Mouse (Mus musculus): ENCODE results near the gene Syp.

Syp gene

DNA sequence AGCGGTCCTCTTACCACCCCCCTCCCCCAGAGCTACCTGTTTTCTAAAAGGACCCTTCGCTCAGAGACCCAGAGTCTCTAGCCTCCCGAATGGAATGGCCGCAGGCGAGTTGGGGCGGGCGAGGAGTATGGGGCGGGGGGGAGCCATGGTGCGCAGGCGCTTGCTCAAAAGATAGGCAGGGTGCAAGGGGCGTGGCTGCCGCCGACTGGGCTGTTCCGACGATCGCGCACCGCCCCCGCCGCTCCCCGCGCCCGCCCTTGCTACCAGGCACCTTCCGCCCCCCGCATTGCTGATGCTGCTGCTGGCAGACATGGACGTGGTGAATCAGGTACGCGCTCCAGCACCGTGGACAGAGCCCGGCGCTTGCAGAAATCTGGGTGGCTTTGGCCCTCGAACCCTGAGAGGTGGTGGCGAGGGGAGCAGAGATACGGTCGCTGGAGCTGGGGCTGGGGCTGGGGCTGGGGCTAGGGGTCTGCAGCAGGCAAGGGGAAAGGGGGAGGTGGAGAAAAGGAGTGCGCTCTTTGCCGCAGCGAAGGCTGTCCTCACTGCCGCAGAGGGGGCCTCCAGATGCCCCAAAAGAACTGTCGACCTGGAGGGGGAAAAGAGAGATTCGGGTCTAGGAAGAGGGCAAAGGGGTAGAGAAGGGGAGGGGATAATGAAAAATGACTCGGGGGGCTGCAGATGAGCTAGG, at the start of gene Syp:
TSS of gene Syp (plus strand) at position 71 of the 691 bp plus-strand sequence.
- DNase-seq (ENCODE audit: low spot score in 2 of 2): peak; percentile 44 to 52

DNA sequence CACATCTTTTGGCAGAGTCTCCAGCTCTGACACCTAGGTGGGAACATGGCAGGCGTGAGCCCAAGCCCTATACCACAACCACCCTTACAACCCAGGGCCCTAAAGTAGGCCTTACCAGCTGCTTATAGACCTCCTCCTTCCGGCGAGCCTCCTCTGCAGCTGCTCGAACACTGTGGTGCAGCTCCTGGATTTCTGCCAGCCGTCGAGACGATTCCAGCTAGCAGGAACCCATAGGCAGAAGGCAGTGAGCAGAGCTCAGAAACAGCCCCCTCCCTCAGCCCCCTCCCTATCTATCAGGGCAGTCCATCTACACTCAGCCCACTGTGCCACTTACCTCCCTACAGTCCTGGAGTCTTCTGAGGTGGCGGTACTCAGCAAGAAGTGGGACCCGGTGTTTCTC, 42.9 kb upstream of the Syp start:
- DNase-seq (ENCODE audit: low spot score in 2 of 2): no peak

DNA sequence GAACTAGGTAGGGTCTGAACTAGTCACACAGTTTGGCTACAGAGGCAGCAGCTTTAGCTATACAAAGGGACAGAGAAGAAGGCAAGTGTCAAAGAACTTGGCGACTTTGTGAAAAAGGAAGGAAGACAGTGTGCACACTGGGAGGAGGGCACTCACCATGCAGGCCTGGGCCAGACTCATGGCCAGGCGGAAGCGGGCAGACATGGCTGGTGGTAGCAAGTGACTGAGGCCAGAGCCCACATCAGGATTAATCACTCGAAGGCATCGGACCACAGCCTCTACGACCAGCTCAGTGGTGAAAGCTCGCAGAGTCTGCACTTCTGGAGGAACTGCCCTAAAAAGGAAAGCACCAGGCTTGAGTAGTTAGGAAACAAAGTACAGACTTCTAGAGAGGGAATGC, 34.3 kb upstream of the Syp start:
- no peak for DNase-seq (ENCODE audit: low spot score in 2 of 2)

DNA sequence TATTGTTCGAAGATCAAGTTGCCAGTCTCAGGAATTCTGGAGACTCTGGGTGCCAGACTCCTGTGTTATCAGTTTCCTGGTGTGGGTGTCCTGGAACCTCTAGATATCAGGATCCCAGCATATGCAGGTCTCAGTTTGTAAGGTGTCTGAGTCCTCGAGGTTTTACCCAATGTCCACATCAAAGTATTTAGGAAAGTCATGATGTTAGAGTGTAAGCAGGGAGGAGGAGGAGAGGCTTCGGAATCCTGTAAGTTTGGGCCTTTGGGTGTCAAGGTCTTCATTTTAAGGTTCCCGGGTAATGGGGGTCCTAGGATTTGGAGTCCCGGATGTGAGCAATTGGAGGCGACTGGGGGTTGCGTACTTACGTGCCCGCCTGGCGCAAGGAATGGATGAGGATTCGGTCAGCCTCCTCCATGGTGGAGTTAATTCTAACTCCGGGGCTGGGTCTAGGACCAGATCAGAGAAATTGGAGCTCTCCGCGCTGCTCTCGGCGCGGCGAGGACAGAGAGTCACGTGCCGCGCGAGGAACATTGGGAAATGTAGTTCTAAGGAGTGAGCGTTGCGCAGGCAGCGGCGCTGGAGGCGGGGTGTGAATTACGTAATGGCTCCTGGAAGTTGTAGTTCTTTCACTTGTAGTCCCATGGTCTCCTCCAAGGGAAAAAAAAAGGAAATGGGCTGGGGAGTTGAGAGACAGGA, 33.2 kb upstream of the Syp start, which contains the start of gene Ccdc22:
TSS of gene Ccdc22 (minus strand) at position 639 of the 696 bp plus-strand sequence.
- DNase-seq (ENCODE audit: low spot score in 2 of 2): peak; percentile 72 to 82

DNA sequence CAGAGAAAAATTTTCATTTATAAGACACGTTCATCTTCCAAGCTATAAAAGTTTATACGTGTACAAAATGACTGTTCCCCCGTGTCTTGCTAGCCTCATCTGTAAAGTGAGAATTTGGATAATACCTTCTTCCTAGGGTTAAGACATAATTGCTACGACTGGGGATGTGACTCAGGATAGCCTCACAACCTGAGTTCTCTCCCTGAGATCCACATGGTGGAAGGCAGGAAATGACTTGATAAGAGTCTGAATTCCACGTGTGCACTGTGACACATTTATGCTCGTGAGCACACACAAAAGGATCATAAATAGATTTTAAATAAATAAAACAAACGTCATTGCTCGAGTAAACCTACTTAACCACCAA, 32.7 kb upstream of the Syp start:
- no peak for DNase-seq (ENCODE audit: low spot score in 2 of 2)

DNA sequence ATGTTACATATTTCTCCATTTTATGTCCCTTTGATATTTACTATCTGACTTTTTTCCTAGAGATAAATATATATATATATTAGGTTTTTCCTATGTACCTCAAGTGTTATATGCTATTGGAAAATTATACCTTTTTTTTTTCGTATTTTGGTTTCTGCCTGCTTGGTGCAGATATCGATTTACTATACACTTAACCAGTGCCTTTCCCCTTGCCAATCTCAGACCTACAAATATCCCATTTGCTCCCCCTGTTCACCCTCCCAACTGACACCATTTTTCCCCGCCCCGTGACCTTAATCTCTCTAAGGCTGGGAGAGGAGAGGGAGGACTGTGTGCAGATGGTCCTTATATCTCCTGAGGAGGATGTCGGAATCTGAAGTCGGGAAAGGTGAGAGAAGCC, 31.5 kb upstream of the Syp start, which contains the start of gene Cacna1f:
TSS of gene Cacna1f (plus strand) at position 301 of the 400 bp plus-strand sequence.
- no peak for DNase-seq (ENCODE audit: low spot score in 2 of 2)

DNA sequence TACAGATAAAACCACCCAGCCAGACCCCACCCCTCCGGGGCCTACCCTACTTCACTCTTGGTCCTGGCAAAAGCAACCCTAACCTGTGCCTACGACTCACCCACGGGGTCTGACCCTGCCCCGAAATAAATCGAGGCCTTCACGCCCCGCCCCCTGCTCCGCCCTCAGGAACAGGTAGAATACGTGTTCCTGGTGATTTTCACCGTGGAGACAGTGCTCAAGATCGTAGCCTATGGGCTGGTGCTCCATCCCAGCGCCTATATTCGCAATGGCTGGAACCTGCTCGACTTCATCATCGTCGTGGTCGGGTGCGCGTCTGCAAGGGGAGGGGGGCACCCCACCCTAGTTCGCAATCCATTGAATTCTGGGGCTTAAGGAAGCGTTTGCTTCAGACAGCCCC, 28.2 kb upstream of the Syp start:
- DNase-seq (ENCODE audit: low spot score in 2 of 2): no peak

DNA sequence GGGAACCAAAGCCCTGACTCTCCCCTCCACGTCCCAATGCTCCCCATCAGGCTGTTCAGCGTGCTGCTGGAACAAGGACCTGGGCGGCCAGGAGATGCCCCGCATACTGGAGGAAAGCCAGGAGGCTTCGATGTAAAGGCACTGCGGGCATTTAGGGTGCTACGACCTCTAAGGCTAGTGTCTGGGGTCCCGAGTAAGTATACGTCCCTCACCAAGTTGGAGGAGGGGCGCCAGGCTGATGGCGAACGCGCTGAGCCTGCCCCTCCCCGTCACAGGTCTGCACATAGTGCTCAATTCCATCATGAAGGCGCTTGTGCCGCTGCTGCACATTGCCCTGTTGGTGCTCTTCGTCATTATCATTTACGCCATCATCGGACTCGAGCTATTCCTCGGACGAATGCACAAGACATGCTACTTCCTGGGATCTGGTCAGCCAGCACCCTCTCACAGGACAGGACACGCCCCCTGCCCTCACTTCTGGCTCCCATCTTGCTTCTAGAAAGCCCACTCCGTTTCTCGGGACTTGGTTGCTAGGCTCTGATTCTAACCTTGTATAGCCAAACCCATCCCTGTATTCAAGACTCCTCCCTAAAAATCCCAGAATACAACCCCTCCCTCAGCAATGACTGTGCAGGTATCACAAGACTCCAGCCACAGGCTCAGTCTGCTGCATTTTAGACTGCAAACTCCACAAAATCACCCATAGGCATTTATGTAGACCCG, 27.6 kb upstream of the Syp start:
- no peak for DNase-seq (ENCODE audit: low spot score in 2 of 2)

DNA sequence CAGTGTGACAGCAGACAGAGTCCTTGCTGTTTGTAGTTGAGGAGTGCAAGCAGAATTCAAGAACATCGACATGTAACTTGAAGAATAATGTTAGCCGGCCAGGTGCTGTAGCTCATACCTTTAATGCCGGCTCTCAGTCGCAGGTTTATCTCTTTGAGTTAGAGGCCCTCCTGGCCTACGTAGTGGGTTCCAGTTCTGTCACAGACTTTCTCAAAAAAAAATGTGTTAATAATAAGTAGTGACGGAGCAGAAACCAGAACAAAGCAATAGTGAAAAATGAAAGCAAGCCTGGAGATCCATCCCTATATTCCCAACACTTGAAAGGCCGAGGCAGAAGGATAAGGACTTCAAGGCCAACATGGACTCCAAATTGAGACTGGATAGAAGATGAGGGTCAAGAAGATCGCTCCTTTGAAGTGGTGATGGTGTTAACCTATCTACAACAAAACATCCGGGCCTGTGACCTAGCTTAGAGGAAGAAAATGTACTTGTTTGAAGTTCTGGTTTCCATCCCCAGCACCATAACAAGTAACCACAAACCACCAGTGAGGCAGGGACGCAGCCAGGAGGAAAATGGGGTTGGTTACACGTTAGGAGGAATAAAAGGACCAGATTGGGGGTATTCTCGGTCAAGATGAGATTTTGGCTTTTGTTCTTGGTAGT, 20.3 kb upstream of the Syp start:
- no peak for DNase-seq (ENCODE audit: low spot score in 2 of 2)

DNA sequence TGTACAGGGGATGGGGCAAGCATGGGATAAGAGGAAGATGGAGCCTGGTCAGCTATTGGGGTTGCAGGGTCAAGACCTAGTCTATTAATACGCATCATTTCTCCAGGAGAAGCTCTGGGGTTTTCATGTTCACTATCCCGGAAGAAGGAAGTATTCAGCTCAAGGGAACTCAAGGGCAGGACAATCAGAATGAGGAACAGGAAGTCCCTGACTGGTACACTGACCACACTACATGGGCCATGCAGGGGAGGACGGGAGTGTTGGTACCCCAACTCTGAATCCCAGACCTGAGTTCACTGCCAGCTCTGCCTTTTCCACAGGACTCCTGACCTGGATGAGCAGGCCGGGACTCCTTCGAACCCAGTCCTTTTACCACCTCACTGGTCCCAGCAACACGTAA, 5.7 kb upstream of the Syp start:
- no peak for DNase-seq (ENCODE audit: low spot score in 2 of 2)

DNA sequence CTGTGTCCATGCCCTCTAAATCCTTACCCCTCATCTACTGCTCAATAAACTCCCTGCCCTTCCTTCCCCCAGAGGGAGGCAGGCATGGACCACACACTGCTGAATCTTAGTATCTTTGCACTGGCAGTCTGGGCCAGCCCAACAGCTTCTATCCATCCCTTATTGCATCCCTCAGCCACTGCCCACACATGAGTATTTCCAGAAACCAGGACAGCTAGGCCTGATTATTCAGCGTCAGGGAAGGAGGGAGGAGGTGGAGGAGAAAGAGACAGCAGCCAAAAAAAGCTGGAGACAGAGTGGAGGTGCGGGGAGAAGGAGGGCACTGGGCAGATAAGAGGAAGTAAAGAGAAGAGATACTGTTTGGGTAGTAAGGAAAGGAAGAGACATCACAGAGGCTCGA, 3.2 kb upstream of the Syp start:
- no peak for DNase-seq (ENCODE audit: low spot score in 2 of 2)

DNA sequence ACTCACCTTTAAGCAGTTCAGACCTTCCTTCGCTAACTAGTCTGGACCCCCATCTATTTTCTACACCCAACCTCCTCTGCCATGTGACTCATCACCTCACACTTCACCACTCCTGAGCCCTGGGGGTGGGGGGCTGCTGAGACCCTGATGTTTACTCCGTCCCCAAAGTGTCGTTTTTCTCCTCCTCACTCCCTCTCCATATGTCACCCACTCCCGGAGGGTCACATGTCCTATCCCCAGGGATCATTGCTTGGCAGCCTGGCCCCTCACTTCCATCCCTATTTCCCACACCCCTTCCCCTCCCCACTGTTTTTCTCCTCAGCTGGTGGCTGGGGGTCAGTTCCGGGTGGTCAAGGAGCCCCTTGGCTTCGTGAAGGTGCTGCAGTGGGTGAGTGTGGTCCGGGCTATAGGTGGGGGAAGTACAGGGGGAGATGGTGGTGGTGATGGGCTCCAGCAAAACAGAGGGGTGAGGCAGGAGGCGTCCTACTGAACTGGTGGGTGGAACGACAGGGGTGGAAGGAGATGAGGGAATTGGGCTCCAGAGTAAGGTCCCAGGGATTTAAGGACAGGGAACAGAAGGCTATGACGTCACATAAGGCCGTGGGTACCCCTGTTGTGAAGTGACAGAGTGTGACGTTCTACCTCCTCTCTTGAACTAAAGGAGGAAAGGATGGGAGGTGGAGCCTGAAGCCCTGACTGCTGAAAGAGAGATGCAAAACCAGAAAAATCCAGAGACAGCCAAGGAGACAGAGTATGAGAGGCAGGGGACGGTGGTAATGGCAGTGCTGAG, 1.5 kb downstream of the Syp start:
- no peak for DNase-seq (ENCODE audit: low spot score in 2 of 2)

DNA sequence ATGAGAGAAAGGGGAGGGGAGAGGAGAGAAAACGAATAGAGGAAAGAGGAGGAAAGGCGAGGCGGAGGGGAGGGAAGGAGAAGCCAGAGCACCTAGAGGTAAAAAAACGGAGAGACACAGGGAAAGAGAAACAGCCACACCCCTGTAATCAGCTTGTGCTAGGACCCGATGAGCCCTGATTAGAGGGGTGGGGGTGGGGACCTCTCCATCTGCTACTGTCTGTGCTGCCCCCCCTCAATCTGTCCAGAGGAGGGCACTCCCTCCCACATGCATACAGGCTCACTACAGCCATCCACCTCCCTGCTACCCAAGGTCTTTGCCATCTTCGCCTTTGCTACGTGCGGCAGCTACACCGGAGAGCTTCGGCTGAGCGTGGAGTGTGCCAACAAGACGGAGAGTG, 2.5 kb downstream of the Syp start:
- no peak for DNase-seq (ENCODE audit: low spot score in 2 of 2)

DNA sequence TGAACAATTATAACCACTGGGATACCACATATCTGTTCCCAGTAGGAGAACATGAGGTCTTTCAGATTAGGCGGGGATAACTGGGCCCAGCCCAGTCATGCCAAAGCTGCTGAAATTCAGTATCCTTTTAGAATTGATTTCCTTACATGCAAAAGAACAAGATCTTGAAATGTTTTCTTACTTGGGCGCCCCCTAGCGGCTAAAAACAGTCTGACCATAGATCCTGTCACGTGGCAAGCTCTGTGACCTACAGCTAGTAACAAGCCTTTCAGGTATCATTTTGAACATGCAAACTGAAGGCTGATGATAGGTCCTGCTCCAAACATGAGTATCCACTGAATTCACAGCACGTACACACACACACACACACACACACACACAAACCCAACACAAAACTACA, 7.1 kb downstream of the Syp start:
- DNase-seq (ENCODE audit: low spot score in 2 of 2): peak; percentile 59 to 74

DNA sequence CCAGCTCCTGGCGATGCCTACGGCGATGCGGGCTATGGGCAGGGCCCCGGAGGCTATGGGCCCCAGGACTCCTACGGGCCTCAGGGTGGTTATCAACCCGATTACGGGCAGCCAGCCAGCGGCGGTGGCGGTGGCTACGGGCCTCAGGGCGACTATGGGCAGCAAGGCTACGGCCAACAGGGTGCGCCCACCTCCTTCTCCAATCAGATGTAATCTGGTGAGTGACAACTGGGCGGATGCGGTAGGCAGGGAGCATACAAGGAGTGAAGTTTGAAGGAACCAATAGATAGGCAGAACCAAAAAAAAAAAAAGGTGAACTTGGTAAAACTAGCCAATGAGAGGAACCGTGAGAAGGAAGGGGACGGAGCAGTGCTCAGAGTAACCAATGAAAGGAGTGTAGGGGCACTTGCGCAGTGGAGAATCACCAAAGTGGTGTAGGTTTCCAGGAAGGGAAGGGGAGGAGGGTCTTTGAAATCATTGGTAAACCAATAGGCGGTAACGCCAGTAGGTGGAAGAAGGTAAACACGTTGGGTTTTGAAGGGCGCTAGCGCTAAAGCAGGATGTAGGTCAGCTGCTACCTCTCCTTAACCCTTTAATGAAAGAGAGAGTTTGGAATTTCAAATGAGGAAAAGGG, 10.5 kb downstream of the Syp start:
- DNase-seq (ENCODE audit: low spot score in 2 of 2): peak; percentile 63 to 83

DNA sequence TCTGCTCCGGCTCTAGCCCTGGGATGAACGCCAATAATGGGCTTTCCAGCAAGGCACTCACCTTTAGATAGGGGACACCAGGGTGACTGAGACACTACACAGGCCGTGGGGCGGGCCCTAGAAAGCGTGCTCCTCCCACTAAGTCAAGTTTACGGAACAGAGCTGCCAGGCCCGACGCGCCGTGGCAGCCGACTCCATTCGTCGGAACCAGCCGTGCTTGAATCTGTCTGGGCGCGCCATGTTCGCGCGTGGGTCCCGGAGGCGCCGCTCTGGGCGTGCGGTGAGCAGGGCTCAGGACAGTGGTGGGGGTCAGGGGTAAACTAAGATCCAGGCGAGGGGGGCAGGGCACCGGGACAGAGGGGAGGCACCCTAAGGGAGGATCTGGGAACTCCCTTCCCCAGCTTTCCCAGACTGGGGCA, 19.0 kb downstream of the Syp start, which contains the start of gene Prickle3:
TSS of gene Prickle3 (plus strand) at position 40 of the 419 bp plus-strand sequence.
- peak; percentile 37 to 60 for DNase-seq (ENCODE audit: low spot score in 2 of 2)

DNA sequence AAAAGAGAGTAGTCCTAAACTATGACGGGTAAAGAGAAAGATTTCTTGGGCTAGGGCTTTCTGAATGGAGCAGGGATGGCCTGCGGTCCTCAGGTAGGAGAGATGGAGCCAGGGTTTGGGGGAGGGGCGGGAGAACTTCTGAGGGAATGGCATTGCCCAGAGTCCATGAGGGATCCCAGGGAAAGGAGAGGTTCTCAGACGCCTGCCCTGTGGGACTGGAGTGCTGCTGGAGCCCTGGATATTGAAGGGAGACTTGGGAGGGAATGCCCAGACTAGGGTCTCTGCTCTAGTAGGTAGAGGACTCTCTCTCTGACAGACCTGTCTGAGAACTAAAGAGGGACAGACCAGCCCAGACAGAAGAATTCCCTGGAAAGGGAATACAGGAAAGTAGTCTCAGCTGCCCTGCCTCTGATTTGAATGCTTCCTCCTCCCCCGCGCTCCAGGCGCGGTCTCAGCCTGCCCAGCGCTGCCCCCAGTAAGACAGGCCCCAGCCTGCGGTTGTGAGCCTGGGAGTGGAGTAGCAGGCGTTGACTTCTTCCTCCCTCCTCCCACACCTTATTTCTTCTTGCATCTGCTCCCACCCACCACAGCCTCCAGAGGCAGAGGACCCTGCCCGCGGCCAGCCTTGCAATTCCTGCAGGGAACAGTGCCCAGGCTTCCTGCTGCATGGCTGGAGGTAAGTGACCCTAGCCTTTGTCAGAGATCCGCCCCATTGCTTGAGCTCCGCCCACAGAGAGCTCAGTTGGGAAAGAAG, 19.9 kb downstream of the Syp start:
- peak; percentile 41 to 60 for DNase-seq (ENCODE audit: low spot score in 2 of 2)

DNA sequence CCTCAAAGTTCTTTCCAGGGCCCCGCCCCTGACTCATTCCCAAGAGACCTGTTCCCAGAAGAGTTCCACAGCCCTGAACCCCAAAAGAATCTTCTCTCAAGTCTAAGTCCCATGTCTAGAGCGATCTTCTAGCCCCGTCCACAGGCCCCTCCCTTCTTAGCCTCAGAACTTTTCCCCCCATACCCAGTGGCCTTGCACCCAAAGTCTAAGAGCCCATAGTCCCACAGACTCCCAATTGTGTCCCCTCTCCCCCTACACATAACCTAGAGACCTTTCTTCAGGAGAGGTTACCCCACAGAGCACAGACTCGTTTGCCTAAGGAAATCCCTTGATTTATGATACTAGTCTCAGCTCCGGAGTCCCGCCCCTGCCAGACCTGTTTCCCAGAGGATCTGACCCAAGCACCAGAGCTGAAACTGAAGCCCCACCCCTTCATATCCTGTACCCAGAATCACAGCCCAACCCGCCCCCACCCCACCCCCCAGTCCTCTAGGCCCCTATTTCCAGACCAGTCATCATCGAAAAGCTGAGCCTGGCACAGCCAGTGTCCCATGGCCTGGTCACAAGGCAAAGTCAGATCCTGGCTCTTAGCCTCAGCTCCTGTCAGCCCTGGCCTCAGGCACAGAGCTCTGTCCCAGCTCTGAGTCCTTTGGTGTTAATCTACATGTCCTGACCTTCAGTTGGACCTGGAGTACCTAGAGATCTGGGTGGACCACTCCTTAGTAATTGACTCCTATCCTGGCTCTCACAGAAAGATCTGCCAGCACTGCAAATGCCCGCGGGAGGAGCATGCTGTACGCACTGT, 20.7 kb downstream of the Syp start:
- peak in 1 of 2 experiments; percentile 32 for DNase-seq (ENCODE audit: low spot score in 2 of 2)

DNA sequence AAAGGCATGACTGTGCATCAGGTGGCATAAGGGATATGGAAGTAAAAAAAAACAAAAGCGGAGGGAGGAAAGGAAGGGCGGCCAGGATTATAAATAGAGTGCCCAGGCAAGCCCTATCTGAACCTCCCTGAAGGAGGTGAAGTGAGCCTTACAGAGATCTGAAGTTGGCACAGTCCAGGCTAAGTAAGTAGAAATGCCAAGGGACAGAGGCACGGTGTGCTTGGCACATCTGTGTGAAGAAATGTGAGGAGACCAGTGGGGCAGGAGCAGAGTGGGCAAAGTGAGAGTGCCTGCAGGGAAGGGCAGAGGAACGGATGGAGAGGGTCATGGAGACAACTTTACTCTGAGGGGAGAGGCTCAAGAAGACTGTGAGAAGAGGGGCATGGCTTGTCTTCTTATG, 22.8 kb downstream of the Syp start:
- DNase-seq (ENCODE audit: low spot score in 2 of 2): no peak
